ENCODE assay signal across 15 mouse cellular contexts in the genomic region with DNA sequence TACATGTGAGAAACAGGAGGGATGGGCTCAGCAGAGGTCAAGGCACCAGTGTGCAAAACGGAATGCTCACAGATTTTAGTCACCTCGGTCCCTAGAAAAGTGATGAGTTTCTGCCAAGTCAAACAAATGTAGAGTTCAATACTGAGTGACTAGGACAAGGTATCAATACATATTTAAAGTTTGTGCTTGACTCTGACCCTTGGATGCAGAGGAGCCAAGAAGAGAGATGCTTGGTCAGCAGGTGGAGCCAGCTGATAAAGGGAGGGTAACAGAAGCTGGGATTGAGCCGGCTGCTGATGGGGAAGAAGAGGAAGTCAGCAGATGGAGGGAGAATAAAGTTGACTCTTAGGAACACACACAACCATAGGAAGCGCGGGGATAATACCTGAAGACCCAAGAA.
DNase-seq lines count a peak whose midpoint lies in the region; ATAC-seq and TF ChIP-seq lines count a peak whose summit lies in the region.
"Had no signal": no experiment of that assay in that cellular context is flagged by ENCODE, and none has a peak within 500 bp of the region (broad histone marks: within the 10 kb centered on the region; RNA-seq: fewer than 3 reads in every experiment).

No protein-coding gene starts in this region.

- H3K27ac ChIP-seq in gastrocnemius, adult 2 months = no peak overlapping the region
- no peak overlapping the region for H3K27ac ChIP-seq in kidney, postnatal 0 days
- no peak overlapping the region for H3K27ac ChIP-seq in midbrain, embryonic 11.5 days (ENCODE audit: low read depth, low read length)
- H3K27ac ChIP-seq in midbrain, embryonic 16.5 days (ENCODE audit: low read length) = no peak overlapping the region
- H3K27ac ChIP-seq: forebrain, embryonic 10.5 days; hindbrain, embryonic 10.5 days had no signal

- peak; percentile 38; the same call in 1 of the 2 replicates for TF ChIP-seq CTCF in gastrocnemius, adult 2 months (IDR thresholded peaks at IDR 0.05)
- TF ChIP-seq CTCF in kidney, postnatal 0 days (IDR thresholded peaks at IDR 0.05; ENCODE audit: low read depth) = peak; percentile 58; the same call in 1 of the 2 replicates

- DNase-seq in gastrocnemius, adult 2 months = no peak
- no peak for DNase-seq in gastrocnemius, postnatal 4 days (ENCODE audit: low spot score in 2 of 2)
- peak; percentile 45 for DNase-seq in kidney, postnatal 0 days (ENCODE audit: low spot score)
- no peak for DNase-seq in kidney, postnatal 14 days
- peak; percentile 33 for DNase-seq in midbrain, embryonic 11.5 days (ENCODE audit: low spot score, missing footprints)
- peak; percentile 7 for DNase-seq in yolk sac, embryonic 10.5 days (ENCODE audit: low spot score)
- DNase-seq in cerebellum, postnatal 25 days = no peak
- DNase-seq: cerebellum, adult 11-12 months; gastrocnemius, postnatal 36 days; retina, postnatal 1 day; thymus, adult 2 months had no signal

- intact Hi-C loops in gastrocnemius, adult 2 months (cut with DNase I) = no loop called here

- H3K4me3 ChIP-seq in gastrocnemius, adult 2 months = no peak overlapping the region
- H3K4me3 ChIP-seq in kidney, postnatal 0 days (replicated peaks; ENCODE audit: low read depth, low read length) = no peak overlapping the region
- no peak overlapping the region for H3K4me3 ChIP-seq in midbrain, embryonic 11.5 days (ENCODE audit: low read depth, low read length)
- no peak overlapping the region for H3K4me3 ChIP-seq in midbrain, embryonic 16.5 days (ENCODE audit: low read depth, low read length)
- H3K4me3 ChIP-seq: forebrain, embryonic 10.5 days; heart, embryonic 12.5 days; hindbrain, embryonic 10.5 days had no signal

- no peak overlapping the region for H3K9ac ChIP-seq in kidney, postnatal 0 days (ENCODE audit: low read depth, low read length)
- H3K9ac ChIP-seq in midbrain, embryonic 11.5 days (ENCODE audit: low read length) = no peak overlapping the region
- no peak overlapping the region for H3K9ac ChIP-seq in midbrain, embryonic 16.5 days (ENCODE audit: low read depth, low read length)
- H3K9ac ChIP-seq: heart, embryonic 12.5 days had no signal

- no peaks in the 10 kb centered on the region for H3K9me3 ChIP-seq in kidney, postnatal 0 days (replicated peaks; ENCODE audit: low read length)
- H3K9me3 ChIP-seq in midbrain, embryonic 11.5 days (ENCODE audit: control insufficient read depth, low read length) = no peaks in the 10 kb centered on the region
- H3K9me3 ChIP-seq in midbrain, embryonic 16.5 days (replicated peaks; ENCODE audit: control insufficient read depth, low read length, poor library complexity, severe bottlenecking) = no peaks in the 10 kb centered on the region
- H3K9me3 ChIP-seq: forebrain, embryonic 10.5 days; heart, embryonic 12.5 days; hindbrain, embryonic 10.5 days had no signal

- no peaks in the 10 kb centered on the region for H3K27me3 ChIP-seq in kidney, postnatal 0 days (ENCODE audit: insufficient read depth, low read length)
- no peaks in the 10 kb centered on the region for H3K27me3 ChIP-seq in midbrain, embryonic 11.5 days (ENCODE audit: control insufficient read depth, insufficient read depth, low read length)
- no peaks in the 10 kb centered on the region for H3K27me3 ChIP-seq in midbrain, embryonic 16.5 days (ENCODE audit: control insufficient read depth, insufficient read depth, low read depth, low read length)
- H3K27me3 ChIP-seq: heart, embryonic 12.5 days had no signal

- no peaks in the 10 kb centered on the region for H3K36me3 ChIP-seq in kidney, postnatal 0 days (ENCODE audit: insufficient read depth, low read length)
- H3K36me3 ChIP-seq in midbrain, embryonic 11.5 days (ENCODE audit: control insufficient read depth, insufficient read depth, low read length) = no peaks in the 10 kb centered on the region
- no peaks in the 10 kb centered on the region for H3K36me3 ChIP-seq in midbrain, embryonic 16.5 days (ENCODE audit: control insufficient read depth, insufficient read depth, low read length)
- H3K36me3 ChIP-seq: forebrain, embryonic 10.5 days; heart, embryonic 12.5 days; hindbrain, embryonic 10.5 days had no signal

- WGBS in kidney, postnatal 0 days = 58% methylated on average over 5 of the region's 5 CpGs
- WGBS in midbrain, embryonic 11.5 days = 79% methylated on average over 5 of the region's 5 CpGs
- 69% methylated on average over 5 of the region's 5 CpGs for WGBS in midbrain, embryonic 16.5 days

- no peaks in the 10 kb centered on the region for H3K4me1 ChIP-seq in kidney, postnatal 0 days (replicated peaks; ENCODE audit: insufficient read depth, low read length)
- peaks cover 3% of the 10 kb centered on the region; the same call in 1 of the 2 replicates for H3K4me1 ChIP-seq in midbrain, embryonic 11.5 days (ENCODE audit: control insufficient read depth, insufficient read depth, low read length)
- peaks cover 3% of the 10 kb centered on the region; the same call in 1 of the 2 replicates for H3K4me1 ChIP-seq in midbrain, embryonic 16.5 days (ENCODE audit: control insufficient read depth, insufficient read depth, low read length)
- H3K4me1 ChIP-seq: heart, embryonic 12.5 days; hindbrain, embryonic 10.5 days had no signal

- H3K4me2 ChIP-seq in kidney, postnatal 0 days (ENCODE audit: low read length) = no peak overlapping the region
- H3K4me2 ChIP-seq in midbrain, embryonic 11.5 days = no peak overlapping the region
- no peak overlapping the region for H3K4me2 ChIP-seq in midbrain, embryonic 16.5 days (ENCODE audit: low read length)
- H3K4me2 ChIP-seq: heart, embryonic 12.5 days had no signal

- ATAC-seq in kidney, postnatal 0 days (replicated peaks; ENCODE audit: low FRiP score, low read depth) = no peak
- ATAC-seq in midbrain, embryonic 11.5 days (ENCODE audit: low FRiP score) = no peak
- no peak for ATAC-seq in midbrain, embryonic 16.5 days

Comparison
In these comparisons a context has a peak if more than half of its experiments do, and no peak if none do; other contexts are left out.
1. DNase-seq: peak in kidney, postnatal 0 days (single experiment), midbrain, embryonic 11.5 days (single experiment) and yolk sac, embryonic 10.5 days (single experiment); none in gastrocnemius, adult 2 months (single experiment), gastrocnemius, postnatal 4 days (0 of 2), kidney, postnatal 14 days (single experiment) and cerebellum, postnatal 25 days (0 of 2).